Mouse (Mus musculus): ENCODE data around the gene Cnpy1.

DNA sequence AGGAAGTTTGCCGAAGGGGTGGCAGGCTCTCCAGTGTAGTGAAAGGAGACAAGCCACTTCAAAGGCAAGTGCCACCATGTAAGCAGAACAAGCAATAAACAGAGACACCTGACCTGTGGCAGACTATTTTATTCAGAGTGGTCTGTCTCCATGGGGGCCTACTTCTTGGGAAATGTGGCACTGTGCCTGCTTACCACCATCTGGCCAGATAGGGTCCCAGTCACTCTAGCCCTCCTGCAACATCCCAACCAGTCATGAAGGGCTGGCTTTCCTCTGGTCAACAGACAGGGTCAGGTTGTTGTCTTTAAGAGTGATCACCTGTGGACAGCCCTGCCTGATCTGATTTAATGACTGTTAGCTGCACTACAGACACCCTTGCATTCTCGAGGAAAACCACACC lies 50.1 kb downstream of the Cnpy1 start:
- TF ChIP-seq CTCF (IDR thresholded peaks at IDR 0.05; ENCODE audit: control insufficient read depth, insufficient read depth, low read length): no peak
- TF ChIP-seq POLR2A (IDR thresholded peaks at IDR 0.05; ENCODE audit: borderline replicate concordance, control insufficient read depth, low read depth, low read length): no peak

Data from bone marrow, adult 2 months (tissue).